Mouse (Mus musculus) liver, adult 2 months (tissue): ENCODE results near the gene Wdr73. TPM values are rescaled to one million over a fixed set of nuclear protein-coding genes. Genes with fewer than 3 reads are reported as not detected.

ENCODE experiments used
- DNase-seq: peaks from one replicate; pipeline ENCODE4 v3.0.0-alpha.2; 2011; ENCODE audit warnings: low read depth, low spot score; ENCODE audit errors: extremely low read depth
- H3K27ac ChIP-seq: fragments of 200-500 bp; replicated peaks from 2 replicates; pipeline ENCODE4 v1.5.1; 2012; ENCODE audit warnings: low read depth, mild to moderate bottlenecking, control low read depth, inconsistent platforms, low read length; ENCODE audit not compliant: insufficient read depth
- H3K27me3 ChIP-seq: fragments of 200-500 bp; 2 replicates; pipeline ENCODE4 v1.6.1; 2012; ENCODE audit warnings: mild to moderate bottlenecking, moderate library complexity, low read length, inconsistent platforms; ENCODE audit not compliant: control insufficient read depth, insufficient read depth
- H3K36me3 ChIP-seq: fragments of 200-500 bp; 2 replicates; pipeline ENCODE4 v1.6.1; 2012; ENCODE audit warnings: low read length, inconsistent platforms; ENCODE audit not compliant: control insufficient read depth, insufficient read depth
- H3K4me1 ChIP-seq: fragments of 200-500 bp; 2 replicates; pipeline ENCODE4 v1.6.1; 2011; ENCODE audit warnings: low read length; ENCODE audit not compliant: control insufficient read depth, insufficient read depth
- H3K4me3 ChIP-seq: fragments of 200-500 bp; 2 replicates; pipeline ENCODE4 v1.5.1; 2011; ENCODE audit warnings: low read depth, mild to moderate bottlenecking, control low read depth, low read length, moderate library complexity; ENCODE audit not compliant: insufficient read depth
- H3K79me2 ChIP-seq: fragments of 200-500 bp; 2 replicates; pipeline ENCODE4 v1.6.1; 2012; ENCODE audit warnings: inconsistent platforms, mild to moderate bottlenecking, low read length, moderate library complexity; ENCODE audit not compliant: control insufficient read depth, insufficient read depth
- H3K9ac ChIP-seq: fragments of 200-500 bp; 2 replicates; pipeline ENCODE4 v1.6.1; 2012; ENCODE audit warnings: low read depth, mild to moderate bottlenecking, control low read depth, inconsistent platforms, low read length
- CTCF ChIP-seq: fragments of 200-500 bp; IDR thresholded peaks from 2 replicates; pipeline ENCODE4 v1.5.1; 2011; ENCODE audit warnings: low read depth, low read length, control low read depth
- POLR2A ChIP-seq: fragments of 200-500 bp; IDR thresholded peaks from 2 replicates; pipeline ENCODE4 v1.6.1; 2011; ENCODE audit warnings: low read length, control low read depth; ENCODE audit not compliant: insufficient read depth; ENCODE audit errors: extremely low read depth
- WGBS: fragments of 180-500 bp; shearing (Covaris S2); methylation state at CpG from one replicate; pipeline ENCODE4 v1.1.7; 2018; 5-methylcytosine and 5-hydroxymethylcytosine counted together
- polyA plus RNA-seq: library from polyadenylated mRNA; depleted of rRNA; stranded (reverse); fragments of >200 nt; gene quantifications from 2 replicates; pipeline ENCODE4 v1.2.3, GENCODE M21; 2012
- total RNA-seq: library from RNA; depleted of rRNA; stranded (reverse); fragments of >200 nt; gene quantifications from 2 replicates; pipeline ENCODE4 v1.2.3, GENCODE M21; 2014

The Wdr73 gene
- total and polyA plus RNA-seq, 2 experiments: 11.7 to 13.0 TPM

DNA sequence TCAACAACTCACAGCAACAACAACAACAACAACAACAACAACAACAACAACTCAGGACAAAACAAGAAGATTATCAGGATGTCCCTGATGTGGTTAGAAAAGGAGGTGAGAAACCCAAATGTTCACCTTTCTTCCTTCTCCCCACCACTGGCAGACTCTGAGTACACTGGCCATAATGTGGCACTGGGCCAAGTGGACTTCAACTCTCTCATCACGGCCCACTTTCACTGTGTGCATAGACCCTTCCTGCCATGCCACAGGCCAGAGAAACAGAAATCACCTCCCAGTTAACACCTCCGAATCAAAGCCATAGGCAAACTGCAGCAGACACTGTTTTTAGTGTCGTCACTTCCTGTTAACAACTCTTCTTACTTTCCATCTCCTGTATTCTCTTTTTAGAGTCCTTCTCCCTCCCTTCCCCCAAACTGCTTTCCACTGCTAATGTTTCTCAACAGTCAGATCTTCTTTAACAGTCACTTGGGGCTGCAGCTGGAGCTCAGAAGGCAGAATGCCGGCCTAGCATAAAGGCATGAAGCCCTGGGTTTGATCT lies 16.9 kb upstream of the Wdr73 start:
- Histone ChIP-seq H3K27me3 (no peaks in the 10 kb centered on the region), H3K9ac (no peak overlapping the region), H3K27ac (no peak overlapping the region), H3K4me1 (peaks cover 5% of the 10 kb centered on the region), H3K4me3 (no peak overlapping the region), H3K36me3 (peaks cover 55% of the 10 kb centered on the region), H3K79me2 (no peaks in the 10 kb centered on the region; the same call in 1 of the 2 replicates)
- DNase-seq: peak; percentile 28
- TF ChIP-seq CTCF: no peak
- 39% methylated on average over 4 of the region's 4 CpGs for WGBS

DNA sequence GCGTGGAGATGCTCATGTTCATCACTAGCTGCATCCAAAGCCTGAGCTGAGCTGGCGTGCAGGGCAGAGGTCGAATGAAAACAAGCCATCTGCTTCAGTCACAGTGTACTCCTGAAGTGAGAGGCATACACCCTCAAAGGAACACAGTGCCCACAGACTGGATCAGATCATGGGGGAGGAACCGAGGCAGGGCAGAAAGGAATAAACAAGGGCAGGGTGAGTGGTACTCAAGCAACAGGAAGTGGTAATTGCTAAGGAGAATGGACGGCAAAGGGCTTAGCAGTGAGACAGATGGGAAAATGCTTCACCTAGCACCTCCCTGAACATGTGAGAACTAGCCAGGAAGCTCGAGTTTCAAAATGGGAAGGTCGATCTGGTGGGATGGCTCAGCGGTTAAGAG lies 11.4 kb upstream of the Wdr73 start:
- Histone ChIP-seq H3K79me2 (no peaks in the 10 kb centered on the region), H3K36me3 (peaks cover 50% of the 10 kb centered on the region), H3K9ac (no peak overlapping the region), H3K4me1 (no peaks in the 10 kb centered on the region), H3K27ac (no peak overlapping the region), H3K27me3 (no peaks in the 10 kb centered on the region), H3K4me3 (no peak overlapping the region)
- DNase-seq: no peak
- TF ChIP-seq CTCF: no peak
- TF ChIP-seq POLR2A: no peak
- WGBS: 86% methylated on average over 8 of the region's 8 CpGs

DNA sequence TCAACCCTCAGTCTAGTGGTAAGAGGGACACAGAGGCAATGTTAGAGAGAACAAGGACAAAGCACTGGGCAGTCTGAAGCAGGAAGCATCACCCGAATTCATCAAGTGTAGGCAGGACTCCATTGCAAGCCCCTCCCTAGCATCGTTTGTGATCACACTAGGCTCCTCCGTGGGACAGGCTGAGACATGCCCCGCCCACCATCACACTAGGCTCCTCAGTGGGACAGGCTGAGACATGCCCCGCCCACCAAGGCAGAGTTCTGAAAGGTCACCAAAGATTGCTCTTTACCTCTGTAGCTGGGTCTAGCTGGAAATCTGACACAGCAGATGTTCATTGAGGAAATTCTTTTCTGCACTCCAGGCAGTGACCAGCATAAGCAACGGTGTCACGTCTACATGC lies 10.0 kb upstream of the Wdr73 start:
- DNase-seq: no peak
- WGBS: 78% methylated on average over 7 of the region's 7 CpGs
- no peak overlapping the region for H3K27ac ChIP-seq
- TF ChIP-seq POLR2A: no peak
- no peak overlapping the region for H3K9ac ChIP-seq
- no peak overlapping the region for H3K4me3 ChIP-seq
- no peaks in the 10 kb centered on the region for H3K4me1 ChIP-seq
- H3K27me3 ChIP-seq: no peaks in the 10 kb centered on the region
- H3K36me3 ChIP-seq: peaks cover 39% of the 10 kb centered on the region
- H3K79me2 ChIP-seq: no peaks in the 10 kb centered on the region

DNA sequence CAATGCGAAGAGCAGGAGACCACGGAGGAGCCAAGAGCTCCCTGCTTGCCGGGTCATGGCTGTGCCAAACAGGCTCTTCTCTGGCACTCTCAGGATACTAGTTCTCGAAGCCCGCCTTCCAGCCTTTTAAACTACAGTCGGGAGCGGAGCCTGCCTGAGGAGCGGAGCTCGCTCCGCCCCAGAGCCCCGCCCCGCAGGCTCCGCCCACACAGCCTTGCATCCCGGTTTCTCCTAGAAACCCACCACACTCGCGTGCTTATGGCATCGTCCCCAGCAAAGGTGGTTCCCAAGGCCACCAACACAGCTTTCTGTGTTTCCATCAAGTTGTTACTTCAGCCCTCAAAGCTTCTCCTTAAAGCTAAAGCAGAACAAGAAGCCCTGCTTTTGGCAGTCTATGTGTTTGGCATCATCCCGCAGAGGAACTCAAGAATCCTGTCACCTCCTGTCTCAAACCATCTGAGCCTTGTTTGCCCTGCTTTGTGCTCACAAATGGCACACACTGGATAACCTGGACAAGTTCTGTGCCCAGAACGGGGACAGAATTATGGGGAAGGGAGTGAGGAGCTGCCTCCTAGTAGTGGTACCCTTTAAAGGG lies 3.9 kb upstream of the Wdr73 start, which contains the start of gene Nmb:
TSS of gene Nmb (minus strand) at position 156 of the 595 bp plus-strand sequence.
- peak within 1 kb of the TSS; percentile 56; the same call in 1 of the 2 replicates for H3K9ac ChIP-seq
- H3K4me3 ChIP-seq: peak within 1 kb of the TSS; percentile 45; the same call in 1 of the 2 replicates
- TF ChIP-seq POLR2A (no peak), CTCF (no peak)
- H3K4me1 ChIP-seq: peaks cover 7% of the 10 kb centered on the region; the same call in 1 of the 2 replicates
- peaks cover 5% of the 10 kb centered on the region; the same call in 1 of the 2 replicates for H3K36me3 ChIP-seq
- no peaks in the 10 kb centered on the region for H3K79me2 ChIP-seq
- DNase-seq: peak; percentile 32
- H3K27me3 ChIP-seq: no peaks in the 10 kb centered on the region
- H3K27ac ChIP-seq: no peak within 1 kb of the TSS
- 4% methylated on average over 19 of the region's 19 CpGs for WGBS

DNA sequence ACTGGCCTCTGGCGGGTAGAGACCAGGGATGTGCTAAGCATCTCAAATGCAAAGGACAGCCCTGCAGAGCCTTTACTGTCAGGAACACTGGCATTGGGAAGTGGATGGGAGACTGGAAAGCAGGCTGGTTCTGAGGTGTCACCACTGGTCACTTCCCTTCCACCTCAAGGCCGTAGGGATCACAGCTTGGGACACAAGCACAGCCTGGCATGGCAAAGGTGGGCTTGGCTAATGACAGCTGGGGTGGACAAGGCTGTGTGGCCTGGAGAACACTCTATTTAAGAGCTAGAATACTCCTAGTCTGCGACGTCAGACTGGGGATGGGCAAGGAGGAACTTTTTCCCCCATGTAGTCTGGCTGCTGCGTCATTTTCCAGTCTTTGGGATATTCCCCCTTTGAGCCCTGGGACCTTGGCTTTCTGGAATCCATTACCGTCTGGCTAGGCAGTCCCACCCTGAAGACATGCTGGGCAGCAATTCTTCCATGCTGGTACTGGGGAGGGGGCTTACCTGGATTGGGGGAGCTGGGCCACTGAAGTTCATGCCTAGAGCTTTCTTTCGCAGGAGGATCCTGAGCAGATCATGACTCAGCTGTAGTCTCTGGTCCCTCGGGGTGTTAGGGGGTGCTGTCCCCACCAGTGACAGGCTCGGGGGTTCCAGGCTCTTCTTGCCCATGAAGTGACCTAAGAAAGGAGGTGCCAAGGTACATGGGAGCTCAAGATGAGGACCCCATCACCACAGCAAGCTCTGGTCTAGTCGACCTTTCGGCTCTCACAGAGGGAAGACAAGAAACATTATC lies 2.8 kb upstream of the Wdr73 start:
- Histone ChIP-seq H3K4me1 (peaks cover 7% of the 10 kb centered on the region; the same call in 1 of the 2 replicates), H3K36me3 (peaks cover under 1% of the 10 kb centered on the region; the same call in 1 of the 2 replicates), H3K79me2 (no peaks in the 10 kb centered on the region), H3K27ac (no peak overlapping the region), H3K4me3 (no peak overlapping the region), H3K27me3 (no peaks in the 10 kb centered on the region), H3K9ac (no peak overlapping the region)
- no peak for TF ChIP-seq POLR2A
- TF ChIP-seq CTCF: no peak
- no peak for DNase-seq
- WGBS: 92% methylated on average over 11 of the region's 11 CpGs
